Mouse (Mus musculus): ENCODE data around the gene Zfp26. TPM values are rescaled to one million over a fixed set of nuclear protein-coding genes. Genes with fewer than 3 reads are reported as not detected.

The Zfp26 gene
- total RNA-seq (2021): 10 to 100 TPM; 21.7 to 23.8 TPM

DNA sequence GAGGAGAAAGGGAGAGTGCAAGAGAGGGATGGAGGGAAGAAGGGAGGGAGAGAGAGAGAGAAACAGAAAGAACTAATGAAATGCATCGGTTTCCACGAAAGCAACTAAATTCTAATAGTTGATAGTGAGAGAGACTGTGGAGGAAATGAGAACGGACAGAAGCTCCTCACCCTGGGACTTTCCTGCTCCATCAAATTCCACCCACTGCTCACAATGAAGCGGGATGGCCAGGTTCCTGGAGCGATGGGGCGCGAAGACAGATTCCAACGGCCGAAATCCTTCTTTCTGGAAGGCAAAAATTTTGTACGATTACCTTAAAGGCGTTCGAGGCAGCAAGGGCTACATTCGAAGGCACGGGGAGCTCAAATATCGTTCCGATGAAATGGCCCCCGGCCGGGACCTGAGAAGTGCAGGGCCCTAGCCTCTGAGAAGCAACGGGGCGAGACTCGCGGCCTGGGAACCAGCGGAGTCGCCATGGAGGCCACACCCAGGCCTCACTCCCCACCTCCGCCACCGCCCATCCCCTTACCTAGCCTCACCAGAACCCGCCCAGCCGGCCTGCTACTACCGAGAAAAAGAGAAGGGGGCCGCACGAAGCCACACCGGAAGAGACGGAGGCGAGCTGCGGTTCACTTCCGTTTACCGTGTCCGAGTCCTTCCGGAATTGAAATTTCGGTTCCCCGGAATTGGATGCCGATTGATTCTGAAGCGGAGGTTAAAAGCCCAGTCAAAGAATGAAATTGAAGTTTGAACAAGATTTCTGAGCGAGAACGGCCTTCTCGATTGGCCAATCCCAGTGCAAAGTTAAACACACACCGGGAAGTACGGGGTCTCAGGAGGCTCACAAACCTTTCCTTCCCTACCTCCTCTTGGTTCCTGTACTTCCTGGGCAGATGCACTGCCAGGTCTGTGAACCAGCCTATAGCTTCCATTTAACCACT is at the start of gene Zfp26:
Gene Zfp26 (minus strand): TSS at position 786 of the 941 bp plus-strand sequence.
- DNase-seq: peak; percentile 75

DNA sequence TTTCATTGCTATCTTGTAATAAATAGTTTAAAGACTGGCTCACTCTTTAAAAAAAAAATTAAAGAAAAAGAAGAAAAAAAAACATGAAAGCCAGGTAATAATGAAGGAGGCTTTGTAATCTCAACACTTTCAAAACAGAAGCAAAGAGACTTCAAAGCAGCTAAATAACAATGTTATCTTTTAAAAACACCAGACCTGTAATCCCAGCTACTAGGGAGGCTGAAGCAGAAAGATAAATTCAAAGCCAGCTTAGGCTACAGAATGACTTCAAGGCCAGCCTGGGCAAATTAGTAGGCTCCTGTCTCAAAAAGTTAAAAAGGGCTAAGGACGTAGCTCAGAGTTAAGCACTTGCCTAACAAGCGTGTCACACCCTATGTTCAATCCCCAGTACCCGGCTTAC is 49.7 kb upstream of the Zfp26 start:
- no peak for DNase-seq

DNA sequence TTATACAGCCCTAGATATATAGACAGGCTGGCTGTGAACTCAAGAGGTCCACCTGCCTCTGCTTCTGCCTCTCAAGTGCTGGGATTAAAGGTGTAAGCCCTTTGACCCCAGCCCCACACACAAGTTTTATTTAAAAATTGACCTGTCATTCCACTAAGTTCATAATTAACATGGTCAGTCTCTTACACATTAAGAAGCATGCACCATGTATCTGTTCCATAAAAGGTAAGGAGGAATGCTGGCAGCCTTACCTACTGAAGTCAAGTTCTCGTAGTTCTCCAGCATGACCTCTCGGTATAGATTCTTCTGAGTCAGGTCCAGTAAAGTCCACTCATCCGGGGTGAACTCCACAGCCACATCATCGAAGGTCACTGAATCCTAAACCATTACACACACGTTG is 44.8 kb upstream of the Zfp26 start:
- DNase-seq: no peak

DNA sequence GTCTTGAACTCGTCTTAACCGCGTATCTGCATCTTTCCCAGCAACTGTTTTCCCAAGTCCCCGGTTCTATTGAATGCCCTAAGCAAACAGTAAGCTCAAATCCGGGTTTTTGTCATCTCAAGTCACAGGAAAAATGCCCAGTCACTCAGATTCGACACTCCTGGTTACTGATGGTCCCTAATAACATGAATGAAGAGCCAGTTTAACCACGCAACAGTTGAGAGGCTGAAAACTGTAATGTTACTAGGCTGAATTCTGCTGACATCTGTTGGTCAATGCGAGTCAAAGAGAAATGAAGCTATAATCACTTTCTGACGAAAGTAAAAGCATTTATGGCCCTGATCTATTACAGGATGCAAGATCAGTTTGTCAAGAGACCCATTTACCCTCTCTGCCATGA is 33.3 kb upstream of the Zfp26 start:
- no peak for DNase-seq

DNA sequence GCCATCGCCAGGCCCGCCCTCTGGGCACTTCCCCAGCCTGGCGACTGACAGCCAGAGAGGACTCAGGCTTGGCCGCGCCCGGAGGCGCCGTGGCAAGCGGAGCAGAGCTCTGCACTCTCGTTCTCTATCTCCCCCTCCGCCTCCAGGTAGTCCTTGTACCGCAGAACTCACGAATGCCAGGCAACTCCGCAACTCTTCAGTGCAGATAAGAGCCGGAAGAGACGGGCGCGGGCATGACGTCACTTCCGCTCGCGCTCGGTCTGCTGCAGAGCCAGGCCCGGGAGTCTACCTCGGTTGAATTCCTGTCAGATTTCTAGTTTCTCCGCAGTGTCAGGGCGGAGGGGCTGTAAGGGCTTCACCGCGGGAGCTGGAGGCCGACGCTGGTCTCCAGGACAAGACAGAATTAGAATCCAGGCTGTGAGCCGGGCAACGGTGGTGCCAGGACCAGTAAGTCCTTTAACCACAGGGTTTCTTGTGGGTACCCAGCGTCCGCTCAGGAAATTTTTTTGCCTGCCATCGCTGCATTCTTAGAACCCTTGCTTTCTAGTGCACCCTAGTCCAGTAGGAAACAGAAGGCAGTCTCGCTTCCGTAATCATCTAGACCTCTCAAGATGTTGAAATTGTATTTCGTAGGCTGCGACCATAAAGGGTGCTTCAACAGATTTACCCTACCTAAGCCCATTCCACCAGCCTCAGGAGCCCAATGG is 32.7 kb upstream of the Zfp26 start, which contains the start of gene Zfp426:
Gene Zfp426 (minus strand): TSS at position 220 of the 707 bp plus-strand sequence.
- DNase-seq: peak; percentile 84

DNA sequence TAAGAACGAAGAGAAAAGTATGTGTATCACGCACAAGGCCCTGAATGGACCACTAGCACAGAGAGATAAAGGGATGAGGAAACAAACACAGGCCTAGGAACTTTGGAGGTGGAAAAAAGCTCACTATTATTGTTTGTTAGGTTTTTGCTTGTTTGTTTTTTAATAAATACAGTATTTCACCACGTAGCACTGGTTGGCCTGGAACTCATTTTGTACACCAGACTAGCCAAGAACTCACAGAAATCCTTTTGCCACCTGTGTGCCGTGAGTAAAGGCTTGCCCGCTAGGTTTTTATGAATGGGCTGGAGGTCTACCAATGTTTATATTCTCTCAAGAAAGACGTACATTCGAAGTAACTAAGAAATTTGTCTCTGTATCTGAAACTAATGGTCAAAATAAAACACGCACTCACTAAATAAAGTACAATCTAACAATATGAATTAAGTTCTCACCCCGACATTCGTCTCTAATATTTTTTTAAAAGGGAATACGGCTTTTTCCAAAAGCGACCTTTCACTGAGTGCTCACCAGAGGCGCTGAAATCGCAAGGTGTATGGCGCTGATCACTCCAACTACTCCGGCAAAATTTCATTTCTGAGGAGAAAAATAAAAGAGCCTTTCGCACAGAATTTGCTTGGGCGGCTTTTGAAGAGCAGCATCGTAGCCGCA is 32.0 kb upstream of the Zfp26 start:
- DNase-seq: no peak

DNA sequence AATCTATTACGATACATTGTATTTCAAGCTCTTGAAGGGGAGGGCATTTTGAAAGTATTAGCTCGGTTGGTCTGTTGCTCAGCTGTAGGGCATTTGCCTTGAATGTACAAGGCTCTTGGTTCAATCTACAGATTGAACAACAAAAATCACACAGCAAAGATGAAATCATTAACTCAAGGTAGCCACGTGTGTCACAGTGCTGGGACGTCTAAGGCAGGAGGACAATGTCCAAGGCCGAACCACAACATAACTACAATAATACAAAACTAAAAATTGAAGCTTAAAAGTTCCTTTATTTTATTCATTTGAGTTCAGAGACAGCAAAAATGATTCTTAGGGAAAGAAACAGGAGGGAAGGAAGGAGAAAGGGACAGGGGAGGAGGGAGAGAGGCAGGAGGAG is 29.6 kb upstream of the Zfp26 start:
- no peak for DNase-seq

DNA sequence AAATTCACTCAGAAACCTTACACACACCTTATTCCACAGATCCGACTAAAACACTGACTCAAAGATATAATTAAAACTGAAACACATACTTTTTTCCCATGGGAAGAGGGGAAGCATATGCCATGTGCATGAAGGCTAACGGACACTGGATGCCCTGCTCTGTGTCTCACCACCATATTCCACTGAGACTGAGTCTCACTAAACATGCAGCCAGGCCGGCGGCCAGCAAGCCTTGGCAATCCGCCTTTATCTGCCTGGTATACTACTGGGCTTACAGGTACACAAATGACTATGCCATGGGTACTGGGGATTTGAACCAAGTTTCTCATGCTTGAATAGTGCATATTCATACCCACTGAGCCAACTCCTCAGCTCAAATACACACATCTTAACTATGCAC is 19.4 kb upstream of the Zfp26 start:
- DNase-seq: no peak

DNA sequence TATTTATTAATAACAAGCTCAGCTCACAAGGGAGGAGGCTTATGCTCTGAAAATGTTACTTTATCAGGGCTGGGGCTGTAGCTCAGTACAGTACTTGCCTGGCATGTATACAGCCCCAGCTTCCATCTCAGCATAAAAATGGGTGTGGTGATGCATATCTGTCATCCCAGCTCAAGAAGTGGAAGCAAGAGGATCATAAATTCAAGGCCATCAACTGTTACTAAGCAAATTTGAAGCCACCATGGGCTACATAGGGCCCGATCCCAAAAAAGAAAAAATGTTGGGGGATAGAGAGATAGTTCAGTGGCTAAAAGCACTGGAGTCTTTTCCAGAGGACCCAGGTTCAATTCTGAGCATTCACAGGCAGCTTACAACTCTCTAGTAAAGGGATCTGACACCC is 16.7 kb upstream of the Zfp26 start:
- DNase-seq: no peak

DNA sequence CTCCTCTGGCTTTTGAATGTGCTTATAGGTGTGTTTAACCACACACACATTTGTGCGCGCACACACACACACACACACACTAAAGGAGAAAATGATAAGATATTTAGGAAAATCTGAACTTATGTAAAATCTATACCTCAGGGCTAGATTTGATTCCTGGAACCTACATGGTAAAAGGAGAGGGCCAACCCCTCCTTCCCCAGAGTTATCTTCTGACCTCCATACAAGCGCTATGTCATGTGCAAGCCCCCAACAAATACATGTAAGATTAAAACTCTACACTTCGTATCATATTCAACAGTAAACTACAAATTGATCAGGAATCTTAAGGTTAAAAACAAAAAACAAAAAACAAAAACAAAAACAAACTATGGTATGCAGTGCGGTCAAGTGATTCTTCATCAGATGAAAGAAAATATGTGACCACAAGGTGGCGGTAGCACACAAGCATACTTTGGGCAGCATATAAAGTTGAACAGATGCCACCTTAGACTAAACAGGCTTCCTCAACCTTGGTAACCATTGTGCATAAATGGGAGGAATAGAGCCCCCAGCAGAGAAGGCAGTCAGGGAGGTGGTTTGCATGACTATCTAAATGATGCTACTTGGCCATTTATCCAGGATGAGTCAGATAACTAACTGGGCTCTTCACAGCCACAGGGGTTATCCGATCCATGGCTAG is 6.9 kb upstream of the Zfp26 start:
- DNase-seq: peak; percentile 67

DNA sequence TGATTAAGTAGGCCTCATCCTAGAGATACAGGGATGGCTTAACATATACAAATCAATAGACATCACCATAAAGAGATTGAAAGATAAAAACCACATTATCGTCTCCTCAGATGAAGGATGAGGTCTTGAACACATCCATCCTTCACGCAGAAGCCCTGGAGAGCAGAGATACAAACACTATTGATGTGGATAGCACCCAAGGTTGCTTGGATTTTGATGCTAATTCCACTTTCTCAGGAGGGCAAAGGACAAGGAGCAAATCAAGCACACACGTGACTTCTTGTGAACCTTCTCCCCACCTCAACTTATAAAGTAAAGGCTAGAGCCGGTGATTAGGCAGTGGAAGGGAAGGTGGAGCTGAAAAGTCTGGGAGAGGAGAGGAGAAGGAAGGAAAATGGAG is 6.3 kb downstream of the Zfp26 start:
- DNase-seq: no peak

DNA sequence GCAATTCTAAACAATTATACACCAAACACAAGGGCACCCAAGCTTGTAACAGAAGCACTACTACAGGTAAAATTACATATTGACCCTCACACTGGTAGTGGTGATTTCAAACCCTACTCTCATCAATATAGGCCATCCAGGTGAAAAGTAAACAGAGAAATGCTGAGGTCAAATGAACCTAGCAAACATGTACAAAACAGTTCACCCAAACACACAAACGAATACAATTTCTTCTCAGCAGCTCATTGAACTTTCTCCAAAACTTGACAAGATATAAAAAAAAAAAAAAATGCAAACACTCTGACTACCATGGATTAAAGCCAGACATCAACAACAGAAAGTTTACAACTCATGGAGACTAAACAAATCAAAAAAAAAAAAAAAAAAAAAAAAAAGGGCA is 8.5 kb downstream of the Zfp26 start:
- DNase-seq: no peak

DNA sequence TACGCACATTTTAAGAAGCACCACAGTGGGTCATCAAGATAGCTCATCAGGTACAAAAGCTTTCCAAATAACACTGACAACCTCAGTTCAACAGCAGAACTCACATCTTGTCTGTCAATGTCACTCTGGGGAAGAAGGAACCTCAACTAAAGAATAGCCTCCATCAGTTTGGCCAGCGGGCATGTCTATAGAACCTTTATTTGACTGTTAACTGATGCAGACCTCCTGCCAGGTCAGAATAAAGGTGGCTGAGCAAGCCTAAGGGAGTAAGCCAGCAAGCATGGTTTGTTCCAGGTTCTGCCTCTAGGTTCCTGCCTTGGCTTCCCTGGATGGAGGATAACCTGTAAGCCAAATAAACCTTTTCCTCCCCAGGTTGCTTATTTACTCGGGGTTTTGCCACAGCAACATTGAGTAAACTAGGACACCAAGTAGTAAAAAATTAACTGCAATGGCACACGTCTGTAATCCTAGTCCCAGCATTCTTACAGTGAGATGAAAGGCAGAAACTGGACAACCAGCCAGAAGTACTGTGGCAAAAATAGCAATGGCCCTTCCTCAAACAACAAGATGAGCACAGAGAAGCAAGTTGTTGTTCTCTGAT is 16.7 kb downstream of the Zfp26 start:
- no peak for DNase-seq

DNA sequence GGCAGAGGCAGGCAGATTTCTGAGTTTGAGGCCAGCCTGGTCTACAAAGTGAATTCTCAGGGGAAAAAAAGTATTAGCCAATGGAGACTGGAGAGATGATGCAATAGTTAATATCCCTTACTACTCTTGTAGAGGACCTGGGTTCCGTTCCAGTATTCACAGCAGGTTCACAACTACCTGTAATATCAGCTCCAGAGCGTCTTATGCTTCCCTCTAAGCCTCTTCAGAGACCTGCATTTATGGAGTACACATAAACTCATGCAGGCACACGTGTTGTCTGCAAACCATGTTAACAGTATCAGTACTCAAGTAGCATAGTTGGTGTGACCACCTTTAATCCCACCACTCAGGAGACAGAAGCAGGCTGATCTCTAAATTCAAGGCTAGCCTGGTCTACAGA is 30.0 kb downstream of the Zfp26 start:
- no peak for DNase-seq

DNA sequence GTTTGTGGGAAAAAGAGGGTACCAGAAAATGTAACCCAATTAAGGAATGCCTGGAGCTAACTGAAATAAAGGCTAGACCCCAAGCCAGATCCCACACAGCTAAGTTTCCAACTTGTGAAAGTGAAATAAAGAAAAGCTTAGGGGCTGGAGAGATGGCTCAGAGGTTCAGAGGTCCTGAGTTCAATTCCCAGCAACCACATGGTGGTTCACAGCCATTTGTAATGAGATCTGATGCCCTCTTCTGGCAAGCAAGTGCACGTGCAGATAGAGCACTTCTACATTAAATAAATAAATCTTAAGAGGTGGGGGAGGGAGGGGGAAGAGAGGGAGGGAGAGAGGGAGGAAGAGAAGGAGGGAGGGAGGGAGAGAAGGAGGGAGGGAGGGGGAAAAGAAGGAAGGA is 48.5 kb downstream of the Zfp26 start:
- DNase-seq: no peak

DNA sequence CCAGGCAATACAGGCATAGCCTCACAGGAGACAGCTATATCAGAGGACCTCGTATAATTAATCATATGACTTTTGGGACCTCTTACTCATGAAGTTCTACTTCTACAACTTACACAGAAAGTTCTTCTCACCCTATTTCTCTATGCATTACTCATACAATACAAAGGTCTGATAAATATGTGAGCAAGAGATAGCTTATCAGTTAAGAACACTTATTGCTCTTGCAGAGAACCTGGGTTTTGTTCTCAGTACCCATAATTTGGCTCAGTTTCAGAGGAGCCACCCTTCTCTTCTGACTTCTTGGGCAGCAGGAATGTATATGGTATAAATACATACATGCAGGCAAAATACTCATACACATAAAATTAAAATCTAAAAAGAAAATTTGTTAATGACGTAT is 50.6 kb downstream of the Zfp26 start:
- no peak for DNase-seq

DNA sequence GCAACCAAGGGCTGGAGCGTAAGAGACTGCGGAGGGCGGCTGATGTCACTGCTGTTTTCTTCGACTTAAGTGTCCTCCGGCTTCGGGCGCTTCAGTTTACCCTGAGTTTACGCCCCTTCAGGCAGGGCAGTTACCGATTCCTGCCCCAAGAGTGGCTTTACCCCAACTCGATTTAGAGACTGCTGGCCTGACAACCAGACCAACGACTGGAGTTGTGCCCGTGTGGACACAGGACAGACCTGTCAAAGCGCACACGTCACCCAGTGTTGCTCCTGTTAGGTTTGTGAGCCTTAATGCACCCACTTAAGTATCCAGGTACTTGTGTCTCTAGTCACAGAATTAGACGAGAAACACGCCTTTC is 74.6 kb downstream of the Zfp26 start:
- DNase-seq: no peak

DNA sequence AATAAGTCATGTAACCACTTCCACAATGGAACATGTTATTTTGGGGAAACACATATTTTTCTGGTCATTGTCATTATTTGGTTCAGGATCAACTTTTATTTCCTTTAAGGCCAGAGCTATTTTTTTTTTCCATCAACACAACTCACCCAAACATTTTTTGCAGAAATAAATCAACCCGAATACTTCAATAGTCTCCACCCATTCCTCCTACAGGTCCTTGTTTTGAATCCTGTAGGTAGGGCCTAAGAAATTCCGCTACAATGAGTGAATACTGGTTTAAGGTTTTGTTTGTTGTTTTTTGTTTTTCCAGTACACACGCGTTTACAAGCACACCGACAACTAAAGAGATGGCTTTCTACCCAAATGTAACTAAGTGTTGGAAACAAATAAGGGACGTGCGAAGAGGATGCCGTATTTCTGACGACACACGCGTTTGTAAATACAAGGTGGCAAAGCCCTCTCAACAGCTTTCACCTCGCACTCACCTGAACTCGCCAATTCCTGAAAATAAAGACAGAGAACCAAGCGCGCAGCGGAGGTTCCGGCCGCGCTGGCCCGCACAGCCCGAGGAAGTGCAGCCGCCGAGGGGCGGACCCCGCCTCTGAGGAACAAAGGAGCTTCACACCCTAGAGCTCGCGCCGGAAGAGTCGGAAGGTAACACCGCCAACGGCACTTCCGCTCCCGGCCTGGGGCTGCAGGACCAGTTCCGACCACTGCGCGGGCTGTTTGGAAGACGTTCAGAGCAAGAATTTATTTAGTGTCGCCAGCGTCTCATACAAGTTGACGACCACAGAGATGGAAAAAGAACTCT is 75.2 kb downstream of the Zfp26 start, which contains the start of gene Zfp560:
Gene Zfp560 (minus strand): TSS at position 646 of the 811 bp plus-strand sequence.
- peak; percentile 95 for DNase-seq

DNA sequence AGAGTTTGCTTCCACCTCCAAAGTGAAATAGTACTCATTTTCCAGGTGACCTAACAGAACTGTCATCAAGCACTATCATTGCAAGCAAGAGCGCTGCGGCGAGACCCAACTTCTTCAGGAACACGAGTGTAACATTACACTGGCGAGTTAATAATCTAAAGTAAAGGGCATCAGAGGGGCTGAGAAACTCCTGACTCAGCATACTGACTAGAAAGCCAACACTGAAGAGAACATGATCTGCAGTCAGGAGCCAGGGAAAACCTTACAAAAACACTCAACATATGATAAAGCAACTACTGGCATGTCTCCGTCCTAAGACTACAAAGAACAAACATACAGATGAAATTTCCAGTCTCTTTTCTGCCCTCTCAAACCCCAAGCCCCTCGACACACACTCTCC is 76.3 kb downstream of the Zfp26 start:
- no peak for DNase-seq
